8 mouse cellular contexts compared by ENCODE assay signal in the genomic region with DNA sequence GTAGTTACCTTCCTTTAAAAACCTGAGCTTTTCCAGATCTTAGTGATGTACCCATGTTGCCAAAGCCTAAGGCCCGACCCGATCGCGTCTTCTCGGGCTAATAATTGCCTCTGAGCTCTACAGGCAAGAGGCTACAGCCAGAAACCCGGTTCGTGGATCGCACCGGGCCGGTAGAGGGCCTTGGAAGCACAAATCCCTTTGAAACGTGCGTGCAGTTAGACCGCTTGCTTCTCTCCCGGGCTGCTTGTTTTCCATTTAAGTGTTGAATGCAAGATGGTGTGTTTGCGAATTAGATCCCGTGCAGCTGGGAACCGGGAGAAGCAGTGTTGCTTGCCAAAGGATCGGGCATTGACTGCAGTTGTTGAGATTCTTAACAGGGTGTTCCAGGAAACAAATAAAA. TPM values are rescaled to one million over a fixed set of nuclear protein-coding genes. Genes with fewer than 3 reads are reported as not detected.
DNase-seq lines count a peak whose midpoint lies in the region; ATAC-seq lines count a peak whose summit lies in the region.

No protein-coding gene starts in this region.

- 1% methylated on average over 18 of the region's 18 CpGs for WGBS in hindbrain, embryonic 12.5 days

- no peak for ATAC-seq in hindbrain, embryonic 12.5 days (ENCODE audit: low FRiP score)

- H3K27ac ChIP-seq in hindbrain, embryonic 12.5 days: peak overlapping the region; percentile 23; the same call in 1 of the 2 replicates

- H3K9me3 ChIP-seq in hindbrain, embryonic 12.5 days (replicated peaks): no peaks in the 10 kb centered on the region

- H3K4me2 ChIP-seq in hindbrain, embryonic 12.5 days (replicated peaks): peak overlapping the region; percentile 100

- H3K27me3 ChIP-seq in hindbrain, embryonic 12.5 days: peaks cover 60% of the 10 kb centered on the region

- peak overlapping the region; percentile 43; the same call in 1 of the 2 replicates for H3K9ac ChIP-seq in hindbrain, embryonic 12.5 days

- peak; percentile 76 for DNase-seq in NIH3T3 (ENCODE audit: low read depth)
- DNase-seq in cerebellum, adult 8-10 months: peak; percentile 67
- peak; percentile 56 to 62 for DNase-seq in frontal cortex, postnatal 10 days (ENCODE audit: low spot score in 2 of 2)
- peak; percentile 61 to 71 for DNase-seq in layer of hippocampus, postnatal 14 days (ENCODE audit: low spot score in 2 of 2)
- DNase-seq in lung, postnatal 10 days: peak; percentile 69
- DNase-seq in retina, postnatal 1 day: peak; percentile 70
- peak; percentile 72 for DNase-seq in yolk sac, embryonic 10.5 days (ENCODE audit: low spot score)

- no peaks in the 10 kb centered on the region for H3K36me3 ChIP-seq in hindbrain, embryonic 12.5 days

- H3K4me1 ChIP-seq in hindbrain, embryonic 12.5 days: peaks cover 23% of the 10 kb centered on the region

- H3K4me3 ChIP-seq in hindbrain, embryonic 12.5 days: peak overlapping the region; percentile 40

RNA-seq across cellular contexts. Expression of a gene that starts 0.8 kb away (rescaled TPM):
- polyA plus RNA-seq in hindbrain, embryonic 12.5 days (2016; fragmentation: Nextera tagmentation; extraction: Ambion mirVana): 25.4 and 27.3 TPM in 2 replicates
- total RNA-seq in layer of hippocampus, postnatal 14 days (2021): 10 to 100 TPM; 42.2 to 51.0 TPM
